Mouse (Mus musculus): ENCODE measurements around the gene Gm14569. TPM values are rescaled to one million over a fixed set of nuclear protein-coding genes. Genes with fewer than 3 reads are reported as not detected.

Gene Gm14569
- total RNA-seq (2021) (not detected), polyA plus RNA-seq (2012; rRNA removed) (not detected in 2 replicates)
- long read RNA-seq, result 0 reads

- H3K9ac ChIP-seq (ENCODE audit: low read depth, low read length), result no peak within 1 kb of the TSS
- DNase-seq, result no peak
- no peaks in the 10 kb centered on the region for H3K36me3 ChIP-seq (ENCODE audit: control insufficient read depth, insufficient read depth, low read length)
- no peak for TF ChIP-seq CTCF (IDR thresholded peaks at IDR 0.05)
- TF ChIP-seq EP300 (IDR thresholded peaks at IDR 0.05; ENCODE audit: insufficient read depth, low read depth, low read length), result no peak
- no peak for TF ChIP-seq POLR2A (IDR thresholded peaks at IDR 0.05; ENCODE audit: insufficient read depth, low read depth, low read length)
- no peaks in the 10 kb centered on the region for H3K27me3 ChIP-seq (ENCODE audit: control insufficient read depth, insufficient read depth, low read length)
- WGBS, result 86% methylated on average over 4 of the region's 4 CpGs
- H3K79me2 ChIP-seq (replicated peaks; ENCODE audit: control insufficient read depth, insufficient read depth, low read length), result no peaks in the 10 kb centered on the region
- H3K4me1 ChIP-seq (ENCODE audit: control insufficient read depth, insufficient read depth, low read length), result no peaks in the 10 kb centered on the region
- intact Hi-C loops (cut with DNase I), result no loop called here
- H3K4me3 ChIP-seq, result no peak within 1 kb of the TSS
- no peak within 1 kb of the TSS for H3K27ac ChIP-seq
Measured at GRCm38 (mm10) chrX:36491730-36492129, at the start of gene Gm14569. Gene Gm14569, minus strand, starts transcription at chrX:36491830.

GRCm38 (mm10) chrX:36534514-36534913 is 42.9 kb upstream of the Gm14569 start:
- TF ChIP-seq EP300 (IDR thresholded peaks at IDR 0.05; ENCODE audit: insufficient read depth, low read depth, low read length) (no peak), CTCF (IDR thresholded peaks at IDR 0.05) (peak; percentile 88), POLR2A (IDR thresholded peaks at IDR 0.05; ENCODE audit: insufficient read depth, low read depth, low read length) (no peak)
- Histone ChIP-seq H3K4me1 (ENCODE audit: control insufficient read depth, insufficient read depth, low read length) (no peaks in the 10 kb centered on the region; the same call in 1 of the 2 replicates), H3K27ac (no peak overlapping the region), H3K79me2 (replicated peaks; ENCODE audit: control insufficient read depth, insufficient read depth, low read length) (no peaks in the 10 kb centered on the region), H3K36me3 (ENCODE audit: control insufficient read depth, insufficient read depth, low read length) (no peaks in the 10 kb centered on the region), H3K4me3 (no peak overlapping the region), H3K27me3 (ENCODE audit: control insufficient read depth, insufficient read depth, low read length) (no peaks in the 10 kb centered on the region), H3K9ac (ENCODE audit: low read depth, low read length) (no peak overlapping the region)
- 9% methylated on average over 4 of the region's 4 CpGs for WGBS
- intact Hi-C loops (cut with DNase I), result loop anchor here (1.0 kb wide), 1 partner anchor 27 kb away; no protein-coding TSS in a partner anchor
- DNase-seq, result peak; percentile 45 to 84

GRCm38 (mm10) chrX:36533744-36534143 is 42.1 kb upstream of the Gm14569 start:
- Histone ChIP-seq H3K27ac (no peak overlapping the region), H3K27me3 (ENCODE audit: control insufficient read depth, insufficient read depth, low read length) (no peaks in the 10 kb centered on the region), H3K79me2 (replicated peaks; ENCODE audit: control insufficient read depth, insufficient read depth, low read length) (no peaks in the 10 kb centered on the region), H3K36me3 (ENCODE audit: control insufficient read depth, insufficient read depth, low read length) (no peaks in the 10 kb centered on the region), H3K4me3 (no peak overlapping the region), H3K9ac (ENCODE audit: low read depth, low read length) (no peak overlapping the region), H3K4me1 (ENCODE audit: control insufficient read depth, insufficient read depth, low read length) (no peaks in the 10 kb centered on the region; the same call in 1 of the 2 replicates)
- WGBS, result 61% methylated on average over 4 of the region's 4 CpGs
- TF ChIP-seq POLR2A (IDR thresholded peaks at IDR 0.05; ENCODE audit: insufficient read depth, low read depth, low read length) (no peak), EP300 (IDR thresholded peaks at IDR 0.05; ENCODE audit: insufficient read depth, low read depth, low read length) (no peak), CTCF (IDR thresholded peaks at IDR 0.05) (no peak)
- intact Hi-C loops (cut with DNase I), result loop anchor here (1.0 kb wide), 1 partner anchor 28 kb away; no protein-coding TSS in a partner anchor
- no peak for DNase-seq

- no peak overlapping the region for H3K4me3 ChIP-seq
- H3K27me3 ChIP-seq (ENCODE audit: control insufficient read depth, insufficient read depth, low read length), result no peaks in the 10 kb centered on the region
- intact Hi-C loops (cut with DNase I), result no loop called here
- H3K9ac ChIP-seq (ENCODE audit: low read depth, low read length), result no peak overlapping the region
- no peaks in the 10 kb centered on the region for H3K79me2 ChIP-seq (replicated peaks; ENCODE audit: control insufficient read depth, insufficient read depth, low read length)
- TF ChIP-seq EP300 (IDR thresholded peaks at IDR 0.05; ENCODE audit: insufficient read depth, low read depth, low read length) (no peak), POLR2A (IDR thresholded peaks at IDR 0.05; ENCODE audit: insufficient read depth, low read depth, low read length) (no peak), CTCF (IDR thresholded peaks at IDR 0.05) (no peak)
- no peaks in the 10 kb centered on the region; the same call in 1 of the 2 replicates for H3K4me1 ChIP-seq (ENCODE audit: control insufficient read depth, insufficient read depth, low read length)
- peak in 1 of 2 experiments; percentile 3 for DNase-seq
- WGBS, result 39% methylated on average over 5 of the region's 5 CpGs
- H3K36me3 ChIP-seq (ENCODE audit: control insufficient read depth, insufficient read depth, low read length), result no peaks in the 10 kb centered on the region
- H3K27ac ChIP-seq, result no peak overlapping the region
Measured at GRCm38 (mm10) chrX:36530251-36530650, 38.6 kb upstream of the Gm14569 start.

- no peaks in the 10 kb centered on the region for H3K79me2 ChIP-seq (replicated peaks; ENCODE audit: control insufficient read depth, insufficient read depth, low read length)
- WGBS, result 52% methylated on average over 5 of the region's 5 CpGs
- no peaks in the 10 kb centered on the region for H3K27me3 ChIP-seq (ENCODE audit: control insufficient read depth, insufficient read depth, low read length)
- H3K36me3 ChIP-seq (ENCODE audit: control insufficient read depth, insufficient read depth, low read length), result no peaks in the 10 kb centered on the region
- TF ChIP-seq CTCF (IDR thresholded peaks at IDR 0.05) (no peak), EP300 (IDR thresholded peaks at IDR 0.05; ENCODE audit: insufficient read depth, low read depth, low read length) (no peak), POLR2A (IDR thresholded peaks at IDR 0.05; ENCODE audit: insufficient read depth, low read depth, low read length) (no peak)
- no peak overlapping the region for H3K4me3 ChIP-seq
- H3K4me1 ChIP-seq (ENCODE audit: control insufficient read depth, insufficient read depth, low read length), result no peaks in the 10 kb centered on the region
- no peak for DNase-seq
- intact Hi-C loops (cut with DNase I), result no loop called here
- H3K27ac ChIP-seq, result no peak overlapping the region
- H3K9ac ChIP-seq (ENCODE audit: low read depth, low read length), result no peak overlapping the region
Measured at GRCm38 (mm10) chrX:36523729-36524128, 32.1 kb upstream of the Gm14569 start.

DNA sequence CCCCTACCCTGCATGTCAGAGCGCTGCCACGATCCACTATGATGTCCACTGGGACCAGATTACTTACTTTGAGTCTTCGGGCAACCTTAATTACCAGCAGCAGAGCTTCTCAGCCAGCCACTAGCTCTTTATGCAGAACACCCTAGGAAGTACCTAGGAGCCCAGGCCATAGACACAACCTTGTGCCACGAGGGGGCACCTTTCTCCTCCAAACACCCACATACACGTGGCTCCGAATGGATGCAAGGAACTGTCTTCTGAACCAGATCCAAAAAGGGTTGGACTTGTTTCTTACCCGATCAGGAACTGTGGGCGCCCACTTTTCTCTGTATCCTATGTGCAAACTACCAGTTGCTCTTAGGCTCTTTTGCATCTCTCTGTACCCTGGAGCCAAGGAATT is 22.1 kb upstream of the Gm14569 start:
- no peaks in the 10 kb centered on the region for H3K79me2 ChIP-seq (replicated peaks; ENCODE audit: control insufficient read depth, insufficient read depth, low read length)
- H3K4me1 ChIP-seq (ENCODE audit: control insufficient read depth, insufficient read depth, low read length), result no peaks in the 10 kb centered on the region
- H3K4me3 ChIP-seq, result no peak overlapping the region
- H3K27ac ChIP-seq, result no peak overlapping the region
- no peaks in the 10 kb centered on the region for H3K36me3 ChIP-seq (ENCODE audit: control insufficient read depth, insufficient read depth, low read length)
- no peak overlapping the region for H3K9ac ChIP-seq (ENCODE audit: low read depth, low read length)
- H3K27me3 ChIP-seq (ENCODE audit: control insufficient read depth, insufficient read depth, low read length), result no peaks in the 10 kb centered on the region
- WGBS, result 42% methylated on average over 8 of the region's 8 CpGs
- intact Hi-C loops (cut with DNase I), result no loop called here
- DNase-seq, result no peak
- TF ChIP-seq EP300 (IDR thresholded peaks at IDR 0.05; ENCODE audit: insufficient read depth, low read depth, low read length) (no peak), POLR2A (IDR thresholded peaks at IDR 0.05; ENCODE audit: insufficient read depth, low read depth, low read length) (no peak), CTCF (IDR thresholded peaks at IDR 0.05) (no peak)

Data from heart, adult 2 months (tissue).